Mouse (Mus musculus) midbrain, embryonic 12.5 days (tissue): ENCODE measurements around the gene Sdhaf3. TPM values are rescaled to one million over a fixed set of nuclear protein-coding genes. Genes with fewer than 3 reads are reported as not detected.
A peak's percentile ranks its signal among the peaks of the same experiment; 100 is the strongest.

Source experiments
- ATAC-seq: fragments of 200-750 bp; cut with Nextera tagmentation; 2 replicates; pipeline ENCODE4 v1.8.0; 2017; ENCODE audit warnings: low read depth, moderate TSS enrichment, moderate library complexity; ENCODE audit not compliant: low FRiP score
- H3K27ac ChIP-seq: fragments of 300-500 bp; sonication (generic); replicated peaks from 2 replicates; pipeline ENCODE4 v1.5.1; 2016; ENCODE audit warnings: mild to moderate bottlenecking
- H3K27me3 ChIP-seq: fragments of 300-500 bp; sonication (generic); 2 replicates; pipeline ENCODE4 v1.6.1; 2016; ENCODE audit warnings: mild to moderate bottlenecking
- H3K36me3 ChIP-seq: fragments of 300-500 bp; sonication (generic); 2 replicates; pipeline ENCODE4 v1.6.1; 2016
- H3K4me1 ChIP-seq: fragments of 300-500 bp; sonication (generic); 2 replicates; pipeline ENCODE4 v1.6.1; 2016
- H3K4me2 ChIP-seq: fragments of 300-500 bp; sonication (generic); replicated peaks from 2 replicates; pipeline ENCODE4 v1.6.1; 2016; ENCODE audit warnings: mild to moderate bottlenecking, moderate library complexity
- H3K4me3 ChIP-seq: fragments of 300-500 bp; sonication (generic); 2 replicates; pipeline ENCODE4 v1.5.1; 2016; ENCODE audit warnings: mild to moderate bottlenecking
- H3K9ac ChIP-seq: fragments of 300-500 bp; sonication (generic); replicated peaks from 2 replicates; pipeline ENCODE4 v1.6.1; 2016; ENCODE audit warnings: mild to moderate bottlenecking, moderate library complexity
- H3K9me3 ChIP-seq: fragments of 300-500 bp; sonication (generic); 2 replicates; pipeline ENCODE4 v1.6.1; 2016; ENCODE audit warnings: mild to moderate bottlenecking
- WGBS: fragments of 180-500 bp; shearing (Covaris S2); methylation state at CpG from one replicate; pipeline ENCODE4 v1.1.7; 2016; 5-methylcytosine and 5-hydroxymethylcytosine counted together
- polyA plus RNA-seq: library from polyadenylated mRNA; unstranded; fragments of >200 nt; fragmentation: Nextera tagmentation; extraction: Ambion mirVana; gene quantifications from 2 replicates; pipeline ENCODE4 v1.2.1, GENCODE M21; 2016

Gene Sdhaf3
- polyA plus RNA-seq = 6.9 and 7.1 TPM in 2 replicates

DNA sequence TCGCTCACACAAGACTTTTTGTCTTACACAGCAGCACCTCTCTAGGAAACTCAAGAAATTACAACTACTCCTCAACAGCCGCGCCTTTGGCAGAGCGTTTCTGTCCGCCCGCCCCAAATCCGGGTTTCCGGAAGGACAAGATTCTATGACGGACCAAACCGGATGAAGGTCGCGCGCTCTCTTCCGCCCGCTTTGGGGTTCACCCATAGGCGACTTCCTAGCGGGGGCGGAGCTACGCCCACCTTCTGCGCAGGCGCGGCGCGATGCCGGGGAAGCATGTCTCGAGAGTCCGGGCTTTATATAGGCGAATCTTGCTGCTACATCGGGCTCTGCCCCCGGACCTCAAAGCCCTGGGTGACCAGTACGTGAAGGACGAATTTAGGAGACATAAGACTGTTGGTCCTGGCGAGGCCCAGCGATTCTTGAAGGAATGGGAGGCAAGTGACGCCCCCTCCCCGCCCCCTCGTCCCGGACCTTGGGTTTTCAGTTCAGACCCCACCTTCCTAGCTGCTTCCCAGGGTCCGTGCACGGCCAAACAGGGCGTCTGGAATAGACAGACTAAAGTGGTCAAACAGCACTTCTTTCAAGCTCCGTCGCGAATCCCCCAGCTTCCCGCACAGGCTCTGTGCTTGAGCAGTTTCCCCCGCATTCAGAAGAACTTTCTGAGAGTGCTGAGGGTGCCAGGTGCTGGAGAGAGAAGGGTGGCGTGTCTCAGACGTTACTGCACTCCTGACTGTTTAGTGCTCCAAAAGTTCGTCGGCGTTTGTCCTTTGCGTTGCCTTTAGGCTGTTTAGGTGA lies at the start of gene Sdhaf3:
Gene Sdhaf3, plus strand, starts transcription at position 241 of the 798 bp plus-strand sequence.
- WGBS = under 1% methylated on average over 52 of the region's 52 CpGs
- peaks cover 5% of the 10 kb centered on the region; the same call in 1 of the 2 replicates for H3K4me1 ChIP-seq
- H3K9me3 ChIP-seq = no peaks in the 10 kb centered on the region
- H3K36me3 ChIP-seq = no peaks in the 10 kb centered on the region
- ATAC-seq = peak; percentile 99
- peaks cover 9% of the 10 kb centered on the region; the same call in 1 of the 2 replicates for H3K27me3 ChIP-seq
- peak within 1 kb of the TSS; percentile 77 for H3K9ac ChIP-seq
- peak within 1 kb of the TSS; percentile 74 for H3K27ac ChIP-seq
- peak within 1 kb of the TSS; percentile 71 for H3K4me3 ChIP-seq
- peak within 1 kb of the TSS; percentile 64 for H3K4me2 ChIP-seq

DNA sequence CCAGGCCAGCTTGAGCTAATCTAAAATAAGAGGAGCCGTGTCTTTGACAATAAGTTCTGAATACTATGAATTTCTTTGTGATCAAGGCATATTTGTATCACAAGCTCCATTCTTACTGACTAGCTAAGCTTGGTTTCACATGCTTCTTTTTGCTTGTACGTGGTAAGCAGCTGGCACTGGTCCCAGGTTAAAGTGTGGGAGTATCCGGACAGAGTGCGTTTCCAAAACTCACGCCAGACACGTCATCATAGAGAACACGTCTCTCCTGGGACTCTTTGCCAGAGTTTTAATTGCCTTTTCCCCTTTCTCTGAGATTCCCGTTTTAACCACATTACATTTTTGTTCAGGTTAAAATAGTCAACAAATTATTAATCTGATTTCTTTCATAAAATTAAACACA lies 46.2 kb upstream of the Sdhaf3 start:
- no peaks in the 10 kb centered on the region for H3K9me3 ChIP-seq
- 87% methylated on average over 8 of the region's 8 CpGs for WGBS

DNA sequence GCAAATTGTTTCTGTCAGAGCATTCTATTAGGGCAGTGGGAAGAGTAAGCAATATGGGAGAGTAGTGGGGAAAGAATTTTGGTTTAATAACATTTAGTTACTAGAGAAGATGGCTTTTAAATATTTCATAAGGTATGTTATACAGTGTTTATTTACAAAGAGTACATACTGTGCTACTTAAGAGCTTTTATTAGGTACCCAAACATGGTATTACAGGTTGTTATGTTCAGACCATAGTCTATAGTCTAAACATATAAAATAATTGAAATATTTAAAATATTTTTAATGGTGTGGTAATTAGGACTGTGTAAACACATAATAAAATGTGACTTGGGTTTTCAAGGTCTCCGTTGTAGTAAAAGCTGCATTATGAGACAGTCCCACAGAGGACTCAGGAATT lies 41.5 kb upstream of the Sdhaf3 start:
- Histone ChIP-seq H3K9ac (no peak overlapping the region), H3K4me1 (no peaks in the 10 kb centered on the region), H3K9me3 (no peaks in the 10 kb centered on the region), H3K4me2 (no peak overlapping the region), H3K27me3 (no peaks in the 10 kb centered on the region), H3K4me3 (no peak overlapping the region), H3K36me3 (no peaks in the 10 kb centered on the region), H3K27ac (no peak overlapping the region)
- ATAC-seq = no peak
- 88% methylated on average over 1 of the region's 1 CpGs for WGBS

More for the DNA sequence above, 46.2 kb upstream of the Sdhaf3 start:
- H3K4me1 ChIP-seq = no peaks in the 10 kb centered on the region
- H3K27me3 ChIP-seq = no peaks in the 10 kb centered on the region
- no peak for ATAC-seq
- H3K4me2 ChIP-seq = no peak overlapping the region
- no peaks in the 10 kb centered on the region for H3K36me3 ChIP-seq
- H3K27ac ChIP-seq = no peak overlapping the region
- H3K4me3 ChIP-seq = no peak overlapping the region
- H3K9ac ChIP-seq = no peak overlapping the region

DNA sequence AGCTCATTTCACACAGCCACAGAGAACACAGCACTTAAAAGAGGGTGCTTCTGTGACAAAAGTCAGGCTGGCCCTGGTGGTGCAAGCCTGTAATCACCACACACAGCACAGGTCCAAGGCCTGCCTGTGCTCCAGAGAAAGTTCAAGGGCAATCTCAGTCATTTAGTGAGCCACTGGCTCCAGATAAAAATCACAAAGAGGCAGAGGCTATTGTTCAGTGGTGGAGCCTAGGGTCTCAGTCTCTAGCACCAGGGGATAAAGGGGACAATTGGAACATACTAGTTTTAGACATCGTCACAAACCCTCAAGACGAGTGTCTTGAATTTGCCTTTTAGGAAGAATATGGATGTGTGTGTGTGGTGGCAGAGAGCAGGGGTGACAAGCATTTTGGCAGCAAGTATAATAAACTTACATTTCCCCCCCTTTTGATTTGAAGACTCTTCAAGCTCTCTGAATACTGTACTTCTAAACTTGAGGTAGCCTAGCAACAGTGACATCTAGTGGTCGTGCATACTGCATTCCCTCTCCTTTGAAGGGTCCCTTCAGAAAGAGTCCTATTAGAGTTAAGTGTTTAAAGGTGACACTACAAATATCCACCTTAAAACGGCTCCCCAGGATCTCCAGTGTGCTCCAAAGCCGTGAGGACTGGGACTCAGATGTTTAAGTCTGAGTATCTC lies 40.8 kb upstream of the Sdhaf3 start:
- H3K36me3 ChIP-seq = no peaks in the 10 kb centered on the region
- H3K27ac ChIP-seq = no peak overlapping the region
- no peak overlapping the region for H3K4me3 ChIP-seq
- no peak overlapping the region for H3K9ac ChIP-seq
- ATAC-seq = peak; percentile 68
- 35% methylated on average over 5 of the region's 5 CpGs for WGBS
- H3K4me2 ChIP-seq = no peak overlapping the region
- no peaks in the 10 kb centered on the region for H3K27me3 ChIP-seq
- no peaks in the 10 kb centered on the region for H3K9me3 ChIP-seq
- no peaks in the 10 kb centered on the region for H3K4me1 ChIP-seq

DNA sequence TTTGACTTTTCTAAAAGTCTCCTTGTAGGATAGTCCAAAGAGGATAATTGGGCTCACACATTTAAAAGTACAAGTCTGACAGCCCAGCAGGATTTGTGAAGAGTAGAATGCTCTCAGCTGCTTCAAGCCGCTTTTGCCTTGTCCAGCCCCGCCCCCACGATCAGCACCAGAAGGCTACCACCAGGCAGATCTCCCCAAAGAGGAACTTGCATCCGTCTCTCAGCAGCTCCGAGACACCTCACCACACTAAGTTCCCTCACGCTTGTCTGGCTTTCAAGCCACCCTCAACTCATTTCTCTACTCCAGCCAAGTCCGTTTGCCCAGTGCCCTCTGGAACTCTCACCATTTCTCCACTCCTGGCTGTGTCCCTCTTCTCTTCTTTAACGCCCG lies 40.3 kb upstream of the Sdhaf3 start:
- no peak for ATAC-seq
- no peaks in the 10 kb centered on the region for H3K36me3 ChIP-seq
- H3K4me3 ChIP-seq = no peak overlapping the region

DNA sequence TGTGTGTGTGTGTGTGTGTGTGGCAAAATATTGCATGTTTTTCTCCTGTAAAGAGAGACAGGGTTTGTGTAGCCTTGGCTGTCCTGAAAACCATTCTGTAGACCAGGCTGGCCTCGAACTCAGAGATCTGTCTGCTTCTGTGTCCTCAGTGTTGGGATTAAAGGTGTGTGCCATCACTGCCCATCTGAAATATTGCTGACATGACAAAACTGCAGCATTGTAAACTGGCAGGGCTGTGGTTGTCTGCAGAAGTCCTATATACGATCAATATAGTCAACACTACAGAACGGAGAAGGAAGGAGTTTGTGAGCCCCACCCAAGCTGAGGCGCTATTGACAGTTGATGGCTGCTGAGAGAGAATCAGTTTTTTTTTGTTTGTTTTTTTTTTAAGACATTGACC lies 38.5 kb upstream of the Sdhaf3 start:
- no peak overlapping the region for H3K9ac ChIP-seq
- no peaks in the 10 kb centered on the region for H3K9me3 ChIP-seq
- no peak for ATAC-seq
- no peak overlapping the region for H3K4me2 ChIP-seq
- H3K4me3 ChIP-seq = no peak overlapping the region
- no peaks in the 10 kb centered on the region for H3K36me3 ChIP-seq
- no peak overlapping the region for H3K27ac ChIP-seq
- 93% methylated on average over 4 of the region's 4 CpGs for WGBS
- H3K27me3 ChIP-seq = no peaks in the 10 kb centered on the region
- H3K4me1 ChIP-seq = no peaks in the 10 kb centered on the region

More for the DNA sequence above, 40.3 kb upstream of the Sdhaf3 start:
- Histone ChIP-seq H3K4me2 (no peak overlapping the region), H3K4me1 (no peaks in the 10 kb centered on the region), H3K9ac (no peak overlapping the region), H3K27ac (no peak overlapping the region), H3K27me3 (no peaks in the 10 kb centered on the region), H3K9me3 (no peaks in the 10 kb centered on the region)
- 63% methylated on average over 9 of the region's 9 CpGs for WGBS

DNA sequence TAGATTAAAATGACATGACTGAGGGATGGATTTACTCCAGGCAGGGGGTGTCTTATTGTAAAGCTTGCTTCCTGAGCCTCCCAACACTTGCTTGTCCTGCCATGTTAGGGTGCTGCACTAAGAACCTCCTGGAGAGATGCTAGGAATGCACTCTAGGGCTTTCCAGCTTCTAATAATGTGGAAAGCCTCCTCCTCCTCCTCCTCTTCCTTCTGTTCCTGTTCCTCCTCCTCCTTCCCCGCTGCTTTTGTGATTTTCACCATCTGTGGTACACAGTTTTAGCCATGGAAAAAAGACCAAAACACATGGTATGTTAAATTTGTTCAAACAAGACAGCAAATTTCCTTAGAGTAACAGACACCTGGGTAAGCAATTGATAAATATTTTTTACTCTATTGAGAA lies 30.5 kb upstream of the Sdhaf3 start:
- H3K36me3 ChIP-seq = no peaks in the 10 kb centered on the region
- no peak for ATAC-seq
- no peak overlapping the region for H3K4me3 ChIP-seq
- no peak overlapping the region for H3K27ac ChIP-seq
- WGBS = 53% methylated on average over 1 of the region's 1 CpGs
- no peaks in the 10 kb centered on the region for H3K27me3 ChIP-seq
- no peaks in the 10 kb centered on the region for H3K9me3 ChIP-seq
- H3K4me1 ChIP-seq = no peaks in the 10 kb centered on the region
- no peak overlapping the region for H3K9ac ChIP-seq
- H3K4me2 ChIP-seq = no peak overlapping the region

DNA sequence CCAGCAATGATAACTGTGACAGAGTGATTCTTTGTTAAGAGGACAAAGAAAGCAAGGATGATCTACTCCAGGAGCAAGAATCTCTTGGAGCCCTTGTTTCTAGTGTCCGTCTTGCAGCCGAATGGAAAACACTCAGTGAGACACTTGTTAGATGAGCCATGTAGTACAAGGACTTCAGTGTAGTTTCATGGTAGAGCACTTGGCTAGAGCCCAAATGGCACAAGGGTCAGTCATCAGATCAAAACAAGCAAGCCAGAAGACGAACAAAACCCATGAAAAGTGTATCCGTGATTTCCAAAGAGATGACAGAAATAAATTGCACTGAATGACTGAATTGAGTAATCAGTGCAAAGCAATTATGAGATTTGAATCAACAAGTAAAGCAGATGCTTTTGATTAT lies 25.0 kb upstream of the Sdhaf3 start:
- WGBS = 87% methylated on average over 4 of the region's 4 CpGs
- H3K27ac ChIP-seq = no peak overlapping the region
- no peak overlapping the region for H3K4me2 ChIP-seq
- H3K4me3 ChIP-seq = no peak overlapping the region
- no peak for ATAC-seq
- H3K27me3 ChIP-seq = no peaks in the 10 kb centered on the region
- no peaks in the 10 kb centered on the region for H3K36me3 ChIP-seq
- no peaks in the 10 kb centered on the region for H3K9me3 ChIP-seq
- H3K9ac ChIP-seq = no peak overlapping the region
- no peaks in the 10 kb centered on the region for H3K4me1 ChIP-seq

DNA sequence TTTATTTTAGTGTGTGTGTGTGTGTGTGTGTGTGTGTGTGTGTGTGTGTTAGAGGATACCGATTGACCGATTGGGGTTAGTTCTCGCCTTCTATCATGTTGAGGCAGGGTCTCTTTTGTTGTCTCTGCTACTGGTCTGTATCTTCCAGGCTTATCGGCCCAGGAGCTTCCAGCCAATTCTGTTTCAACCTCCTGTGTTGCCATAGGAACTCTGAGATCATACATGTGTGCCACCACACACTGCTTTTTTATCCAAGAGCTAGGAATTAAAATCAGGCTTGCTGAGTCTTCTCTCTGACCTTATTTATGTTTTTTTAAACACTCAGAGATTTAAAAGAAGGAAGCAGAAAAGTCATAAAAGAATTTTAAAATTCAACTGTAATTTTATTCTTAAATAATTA lies 24.3 kb upstream of the Sdhaf3 start:
- Histone ChIP-seq H3K9me3 (no peaks in the 10 kb centered on the region), H3K9ac (no peak overlapping the region), H3K36me3 (no peaks in the 10 kb centered on the region), H3K4me3 (no peak overlapping the region), H3K4me1 (no peaks in the 10 kb centered on the region), H3K27ac (no peak overlapping the region), H3K27me3 (no peaks in the 10 kb centered on the region), H3K4me2 (no peak overlapping the region)
- ATAC-seq = no peak
- WGBS = 82% methylated on average over 4 of the region's 4 CpGs

DNA sequence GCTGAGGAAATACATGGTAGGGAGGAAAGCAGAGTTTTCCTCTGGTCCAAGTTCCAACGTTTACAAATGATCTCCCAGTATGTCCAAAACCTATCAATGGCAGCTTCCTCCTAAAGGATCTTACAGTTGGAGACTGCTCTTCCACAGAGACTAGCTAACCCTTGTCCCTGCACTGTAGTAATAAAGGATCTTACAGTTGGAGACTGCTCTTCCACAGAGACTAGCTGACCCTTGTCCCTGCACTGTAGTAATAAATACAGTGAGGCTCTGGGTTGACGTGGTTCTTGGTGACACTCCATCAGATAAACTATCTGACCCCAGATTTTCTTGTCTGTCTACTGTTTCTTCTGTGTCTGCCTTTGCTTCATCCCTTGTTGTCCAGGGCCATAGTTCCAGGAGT lies 15.0 kb upstream of the Sdhaf3 start:
- WGBS = 60% methylated on average over 2 of the region's 2 CpGs
- no peak overlapping the region for H3K9ac ChIP-seq
- no peaks in the 10 kb centered on the region for H3K27me3 ChIP-seq
- H3K9me3 ChIP-seq = no peaks in the 10 kb centered on the region
- H3K4me1 ChIP-seq = no peaks in the 10 kb centered on the region
- H3K36me3 ChIP-seq = no peaks in the 10 kb centered on the region
- H3K4me2 ChIP-seq = no peak overlapping the region
- H3K27ac ChIP-seq = no peak overlapping the region
- ATAC-seq = no peak
- no peak overlapping the region for H3K4me3 ChIP-seq

DNA sequence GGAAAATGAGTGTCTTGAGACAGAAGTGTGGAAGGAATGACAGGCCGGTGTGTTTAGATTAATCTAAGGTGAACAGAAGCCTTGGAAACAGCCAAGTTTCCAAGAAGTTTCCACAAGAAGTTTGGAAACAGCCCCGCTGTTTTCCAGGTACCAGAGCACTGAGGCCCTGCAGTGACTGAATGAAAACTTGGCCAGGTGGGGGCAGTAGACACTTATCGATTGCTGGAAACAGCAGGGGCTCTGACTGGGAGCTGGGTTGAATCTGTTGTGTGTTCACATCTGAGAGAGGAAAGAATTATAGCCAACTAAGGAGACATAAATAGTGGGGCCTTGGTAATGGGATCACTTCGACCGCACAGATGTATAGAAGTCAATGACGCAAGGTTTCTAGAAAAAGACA lies 13.0 kb upstream of the Sdhaf3 start:
- no peak overlapping the region for H3K9ac ChIP-seq
- no peaks in the 10 kb centered on the region for H3K36me3 ChIP-seq
- ATAC-seq = no peak
- WGBS = 49% methylated on average over 6 of the region's 6 CpGs
- H3K4me3 ChIP-seq = no peak overlapping the region
- no peaks in the 10 kb centered on the region for H3K4me1 ChIP-seq
- H3K27ac ChIP-seq = no peak overlapping the region
- H3K27me3 ChIP-seq = no peaks in the 10 kb centered on the region
- H3K4me2 ChIP-seq = no peak overlapping the region
- no peaks in the 10 kb centered on the region for H3K9me3 ChIP-seq

DNA sequence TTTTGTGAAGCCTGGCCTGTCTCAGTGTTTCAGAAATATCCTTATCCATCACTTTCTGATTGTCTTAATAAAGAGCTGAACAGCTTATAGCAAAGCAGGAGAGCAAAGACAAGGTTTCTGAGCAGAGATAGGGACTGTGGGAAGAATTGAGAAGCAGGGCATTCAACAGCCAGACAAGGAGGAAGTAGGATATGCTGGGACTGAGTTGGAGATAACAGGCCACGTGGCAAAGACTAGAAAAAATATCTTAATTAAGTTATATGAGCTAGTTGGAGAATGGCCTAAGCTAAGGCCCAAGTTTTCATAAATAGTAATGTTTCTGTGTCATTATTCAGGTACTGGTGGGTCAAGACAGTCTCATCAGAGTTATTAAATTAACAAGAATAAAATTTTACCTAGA lies 8.2 kb upstream of the Sdhaf3 start:
- no peaks in the 10 kb centered on the region for H3K36me3 ChIP-seq
- no peak overlapping the region for H3K27ac ChIP-seq
- H3K9ac ChIP-seq = no peak overlapping the region
- ATAC-seq = no peak
- H3K4me2 ChIP-seq = no peak overlapping the region
- H3K4me1 ChIP-seq = no peaks in the 10 kb centered on the region
- 24% methylated on average over 1 of the region's 1 CpGs for WGBS
- no peak overlapping the region for H3K4me3 ChIP-seq
- no peaks in the 10 kb centered on the region for H3K9me3 ChIP-seq
- peaks cover 9% of the 10 kb centered on the region; the same call in 1 of the 2 replicates for H3K27me3 ChIP-seq
